Mouse (Mus musculus): Measurements from ENCODE around the gene Ogdh. TPM values are rescaled to one million over a fixed set of nuclear protein-coding genes. Genes with fewer than 3 reads are reported as not detected.

The Ogdh gene
- polyA plus RNA-seq, 1 experiment from 2014 or later = 105 TPM

- H3K4me1 ChIP-seq (ENCODE audit: insufficient read depth) = no peaks in the 10 kb centered on the region
- ATAC-seq (ENCODE audit: insufficient read depth) = no peak
- peak overlapping the region; percentile 89 for H3K4me3 ChIP-seq (ENCODE audit: low read depth, low read length)
- no peak for TF ChIP-seq CTCF (IDR thresholded peaks at IDR 0.05; ENCODE audit: low read depth)
- H3K36me3 ChIP-seq (ENCODE audit: insufficient read depth) = peaks cover 9% of the 10 kb centered on the region
- H3K4me2 ChIP-seq = peak overlapping the region; percentile 86
- peak overlapping the region; percentile 85 for H3K9ac ChIP-seq
- WGBS = 88% methylated on average over 6 of the region's 6 CpGs
- peak overlapping the region; percentile 93 for H3K27ac ChIP-seq (ENCODE audit: low read depth)
- H3K9me3 ChIP-seq (ENCODE audit: low read depth, low read length) = no peaks in the 10 kb centered on the region
- H3K27me3 ChIP-seq (ENCODE audit: insufficient read depth, low read length) = no peaks in the 10 kb centered on the region
- no peak for DNase-seq
Observed at GRCm38 (mm10) chr11:6388126-6388725, 96.8 kb downstream of the Ogdh start.

DNA sequence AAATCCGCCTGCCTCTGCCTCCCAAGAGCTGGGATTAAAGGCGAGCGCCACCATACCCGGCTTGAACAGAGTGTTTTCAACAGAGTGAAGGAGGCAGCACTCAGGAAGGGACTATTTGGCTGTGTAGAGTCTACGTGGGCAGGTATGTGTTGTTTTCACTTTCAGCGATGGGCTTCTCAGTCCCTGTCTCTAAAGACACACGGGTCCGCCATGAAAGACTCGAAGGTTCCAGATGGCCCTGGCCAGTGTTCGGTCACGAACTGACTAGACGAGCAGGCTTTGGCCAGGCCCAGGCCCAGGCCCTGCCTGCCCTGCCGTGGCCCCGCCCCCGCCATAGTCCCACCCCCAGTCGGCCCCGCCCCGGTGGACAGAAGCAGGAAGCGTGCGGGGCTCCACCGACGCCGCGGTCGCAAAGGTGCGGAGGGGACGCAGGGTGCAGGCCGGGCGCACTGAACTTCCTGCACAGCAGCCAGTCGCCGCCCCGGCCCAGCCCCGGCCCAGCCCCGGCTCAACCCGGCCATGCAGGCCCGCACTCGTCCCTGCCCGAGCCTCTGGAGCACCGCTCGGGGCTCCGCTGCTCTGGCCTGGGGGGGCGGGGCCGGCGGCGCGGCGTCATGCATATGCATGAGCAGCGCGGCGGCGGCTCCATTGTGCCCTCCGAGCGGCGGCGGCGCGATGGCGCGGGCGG lies 97.4 kb downstream of the Ogdh start, which contains the start of gene Zmiz2:
Gene Zmiz2, plus strand, starts transcription at position 349 of the 688 bp plus-strand sequence.
- no peak for TF ChIP-seq CTCF (IDR thresholded peaks at IDR 0.05; ENCODE audit: low read depth)
- H3K27ac ChIP-seq (ENCODE audit: low read depth) = peak within 1 kb of the TSS; percentile 93
- WGBS = 7% methylated on average over 59 of the region's 60 CpGs
- peak within 1 kb of the TSS; percentile 86 for H3K4me2 ChIP-seq
- H3K36me3 ChIP-seq (ENCODE audit: insufficient read depth) = peaks cover 10% of the 10 kb centered on the region
- DNase-seq (peak; percentile 94), ATAC-seq (ENCODE audit: insufficient read depth) (peak; percentile 99)
- no peaks in the 10 kb centered on the region for H3K4me1 ChIP-seq (ENCODE audit: insufficient read depth)
- no peaks in the 10 kb centered on the region for H3K9me3 ChIP-seq (ENCODE audit: low read depth, low read length)
- no peaks in the 10 kb centered on the region for H3K27me3 ChIP-seq (ENCODE audit: insufficient read depth, low read length)
- H3K4me3 ChIP-seq (ENCODE audit: low read depth, low read length) = peak within 1 kb of the TSS; percentile 89
- H3K9ac ChIP-seq = peak within 1 kb of the TSS; percentile 85

GRCm38 (mm10) chr11:6389483-6389921 lies 98.1 kb downstream of the Ogdh start:
- Histone ChIP-seq H3K27ac (ENCODE audit: low read depth) (peak overlapping the region; percentile 12; the same call in 1 of the 2 replicates), H3K36me3 (ENCODE audit: insufficient read depth) (peaks cover 11% of the 10 kb centered on the region), H3K4me3 (ENCODE audit: low read depth, low read length) (peak overlapping the region; percentile 89), H3K27me3 (ENCODE audit: insufficient read depth, low read length) (no peaks in the 10 kb centered on the region), H3K9ac (peak overlapping the region; percentile 85), H3K4me2 (peak overlapping the region; percentile 86), H3K4me1 (ENCODE audit: insufficient read depth) (no peaks in the 10 kb centered on the region), H3K9me3 (ENCODE audit: low read depth, low read length) (no peaks in the 10 kb centered on the region)
- ATAC-seq (ENCODE audit: insufficient read depth) = peak; percentile 35
- no peak for TF ChIP-seq CTCF (IDR thresholded peaks at IDR 0.05; ENCODE audit: low read depth)
- peak; percentile 18 for DNase-seq
- WGBS = under 1% methylated on average over 38 of the region's 43 CpGs

DNA sequence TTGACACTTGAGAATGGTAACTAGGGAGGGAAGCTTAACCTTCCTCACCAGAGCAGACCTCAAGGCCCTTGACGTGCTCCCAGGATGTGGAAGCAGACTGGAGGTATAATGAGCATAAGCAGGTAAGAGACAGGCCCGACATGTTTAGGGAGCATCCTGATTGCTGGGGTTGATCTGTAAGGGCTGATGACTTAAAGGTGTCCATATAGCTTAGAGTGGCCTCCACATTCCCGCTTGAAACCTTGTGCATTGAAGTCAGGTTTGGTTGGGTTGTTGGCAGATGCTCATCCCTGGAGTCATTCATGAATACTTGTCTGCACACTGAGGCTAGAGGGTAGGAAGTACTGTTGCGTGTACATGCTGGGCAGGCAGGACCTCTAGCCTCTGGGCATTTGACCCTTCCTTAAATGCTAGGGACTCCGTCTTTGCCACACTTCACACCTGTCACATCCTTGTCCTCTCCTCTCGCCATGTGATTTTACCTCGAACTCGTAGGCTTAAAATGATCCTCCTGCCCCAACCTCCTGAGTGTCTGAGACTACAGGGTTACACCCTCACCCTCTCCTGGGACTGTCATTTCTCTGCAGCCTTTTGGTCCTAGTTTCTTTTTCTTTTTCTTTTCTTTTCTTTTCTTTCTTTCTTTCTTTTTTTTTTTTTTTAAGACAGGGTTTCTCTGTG lies 99.1 kb downstream of the Ogdh start:
- no peak for TF ChIP-seq CTCF (IDR thresholded peaks at IDR 0.05; ENCODE audit: low read depth)
- 75% methylated on average over 8 of the region's 8 CpGs for WGBS
- Histone ChIP-seq H3K9me3 (ENCODE audit: low read depth, low read length) (no peaks in the 10 kb centered on the region), H3K27ac (ENCODE audit: low read depth) (no peak overlapping the region), H3K4me1 (ENCODE audit: insufficient read depth) (no peaks in the 10 kb centered on the region), H3K27me3 (ENCODE audit: insufficient read depth, low read length) (no peaks in the 10 kb centered on the region), H3K4me3 (ENCODE audit: low read depth, low read length) (peak overlapping the region; percentile 89), H3K36me3 (ENCODE audit: insufficient read depth) (peaks cover 14% of the 10 kb centered on the region), H3K4me2 (peak overlapping the region; percentile 86), H3K9ac (peak overlapping the region; percentile 85)
- no peak for DNase-seq
- no peak for ATAC-seq (ENCODE audit: insufficient read depth)

GRCm38 (mm10) chr11:6391516-6392276 lies 100.3 kb downstream of the Ogdh start:
- no peak overlapping the region for H3K27ac ChIP-seq (ENCODE audit: low read depth)
- H3K4me3 ChIP-seq (ENCODE audit: low read depth, low read length) = no peak overlapping the region
- no peak for ATAC-seq (ENCODE audit: insufficient read depth)
- WGBS = 78% methylated on average over 8 of the region's 8 CpGs
- H3K9ac ChIP-seq = no peak overlapping the region
- no peak overlapping the region for H3K4me2 ChIP-seq
- TF ChIP-seq CTCF (IDR thresholded peaks at IDR 0.05; ENCODE audit: low read depth) = no peak
- peaks cover 26% of the 10 kb centered on the region for H3K36me3 ChIP-seq (ENCODE audit: insufficient read depth)
- no peaks in the 10 kb centered on the region for H3K4me1 ChIP-seq (ENCODE audit: insufficient read depth)
- no peaks in the 10 kb centered on the region for H3K9me3 ChIP-seq (ENCODE audit: low read depth, low read length)
- H3K27me3 ChIP-seq (ENCODE audit: insufficient read depth, low read length) = no peaks in the 10 kb centered on the region
- DNase-seq = no peak

DNA sequence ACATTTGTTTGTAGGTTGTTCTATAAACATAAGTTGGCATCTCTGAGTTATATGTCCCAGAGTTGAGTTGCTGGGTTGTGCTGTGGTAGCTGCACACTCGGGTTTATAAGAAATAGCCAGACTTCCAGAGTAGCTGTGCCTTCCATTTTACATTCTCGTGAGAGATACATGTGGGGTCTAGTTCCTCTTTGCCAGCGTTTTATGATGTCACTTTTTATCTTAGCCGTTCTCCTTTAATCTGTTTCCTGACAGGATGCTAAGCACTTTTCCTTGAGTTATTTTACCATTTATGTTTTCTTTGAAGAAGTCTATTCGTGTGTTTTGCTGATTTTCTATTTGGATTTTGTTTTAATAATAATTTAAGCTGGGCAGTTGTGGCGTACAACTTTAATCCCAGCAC lies 101.4 kb downstream of the Ogdh start:
- ATAC-seq (ENCODE audit: insufficient read depth) (no peak), DNase-seq (no peak)
- TF ChIP-seq CTCF (IDR thresholded peaks at IDR 0.05; ENCODE audit: low read depth) = no peak
- no peak overlapping the region for H3K27ac ChIP-seq (ENCODE audit: low read depth)
- no peaks in the 10 kb centered on the region for H3K9me3 ChIP-seq (ENCODE audit: low read depth, low read length)
- no peak overlapping the region for H3K4me2 ChIP-seq
- H3K4me3 ChIP-seq (ENCODE audit: low read depth, low read length) = no peak overlapping the region
- no peaks in the 10 kb centered on the region for H3K27me3 ChIP-seq (ENCODE audit: insufficient read depth, low read length)
- WGBS = 67% methylated on average over 6 of the region's 6 CpGs
- H3K9ac ChIP-seq = no peak overlapping the region
- H3K36me3 ChIP-seq (ENCODE audit: insufficient read depth) = peaks cover 37% of the 10 kb centered on the region
- no peaks in the 10 kb centered on the region for H3K4me1 ChIP-seq (ENCODE audit: insufficient read depth)
